Mouse (Mus musculus) 3T3-L1 (cell line): ENCODE measurements around the gene Otop3.

Experiments
- DNase-seq: peaks from one replicate; pipeline ENCODE4 v3.0.0-alpha.2; 2015; ENCODE audit warnings: low read depth, low spot score

The Otop3 gene

GRCm38 (mm10) chr11:115318245-115319027 is 16.1 kb upstream of the Otop3 start:
- no peak for DNase-seq

- DNase-seq: no peak
Measured at GRCm38 (mm10) chr11:115319704-115320383, 14.7 kb upstream of the Otop3 start.

GRCm38 (mm10) chr11:115321906-115322693 is 12.4 kb upstream of the Otop3 start, which contains the start of gene Ush1g:
Gene Ush1g, minus strand, starts transcription at chr11:115322041.
- peak; percentile 70 for DNase-seq

- DNase-seq: no peak
Measured at GRCm38 (mm10) chr11:115323354-115323753, 11.2 kb upstream of the Otop3 start.

GRCm38 (mm10) chr11:115326730-115327129 is 7.8 kb upstream of the Otop3 start:
- no peak for DNase-seq

GRCm38 (mm10) chr11:115329339-115329738 is 5.2 kb upstream of the Otop3 start:
- no peak for DNase-seq

GRCm38 (mm10) chr11:115335223-115335622 is 692 bp downstream of the Otop3 start:
- no peak for DNase-seq

GRCm38 (mm10) chr11:115336115-115336514 is 1.6 kb downstream of the Otop3 start:
- DNase-seq: no peak

- no peak for DNase-seq
Measured at GRCm38 (mm10) chr11:115337350-115337749, 2.8 kb downstream of the Otop3 start.

GRCm38 (mm10) chr11:115337826-115338225 is 3.3 kb downstream of the Otop3 start:
- DNase-seq: no peak

- no peak for DNase-seq
Measured at GRCm38 (mm10) chr11:115341246-115341645, 6.7 kb downstream of the Otop3 start.

GRCm38 (mm10) chr11:115341866-115342265 is 7.3 kb downstream of the Otop3 start:
- no peak for DNase-seq

- no peak for DNase-seq
Measured at GRCm38 (mm10) chr11:115344967-115345366, 10.4 kb downstream of the Otop3 start.

- peak; percentile 45 for DNase-seq
Measured at GRCm38 (mm10) chr11:115345515-115345914, 11.0 kb downstream of the Otop3 start.

- no peak for DNase-seq
Measured at GRCm38 (mm10) chr11:115348681-115349248, 14.2 kb downstream of the Otop3 start.

- DNase-seq: no peak
Measured at GRCm38 (mm10) chr11:115349976-115350375, 15.4 kb downstream of the Otop3 start.

- no peak for DNase-seq
Measured at GRCm38 (mm10) chr11:115353375-115353774, 18.8 kb downstream of the Otop3 start.

- peak; percentile 90 for DNase-seq
Measured at GRCm38 (mm10) chr11:115354183-115354582, 19.7 kb downstream of the Otop3 start.

- peak; percentile 89 for DNase-seq
Measured at GRCm38 (mm10) chr11:115358468-115358867, 23.9 kb downstream of the Otop3 start.

GRCm38 (mm10) chr11:115359293-115359692 is 24.8 kb downstream of the Otop3 start:
- peak; percentile 40 for DNase-seq

- DNase-seq: peak; percentile 33
Measured at GRCm38 (mm10) chr11:115359726-115360125, 25.2 kb downstream of the Otop3 start.

- no peak for DNase-seq
Measured at GRCm38 (mm10) chr11:115364136-115364535, 29.6 kb downstream of the Otop3 start.
